Mouse (Mus musculus) heart, adult 2 months (tissue): Measurements from ENCODE around the gene Commd7. TPM values are rescaled to one million over a fixed set of nuclear protein-coding genes. Genes with fewer than 3 reads are reported as not detected.
"Not testable (repeated sequence)": the region's sequence is repeated elsewhere in the genome, so short reads cannot be mapped to it uniquely, and the experiment has no call there.

Experiments
- DNase-seq, 2 experiments: peaks; one replicate each; pipeline ENCODE4 v3.0.0; 2021
- H3K27ac ChIP-seq: fragments of 200-600 bp; 2 replicates; pipeline ENCODE4 v1.8.1; 2022
- H3K27me3 ChIP-seq: fragments of 200-500 bp; 2 replicates; pipeline ENCODE4 v1.6.1; 2012; ENCODE audit warnings: mild to moderate bottlenecking, low read length, inconsistent platforms, mixed read lengths; ENCODE audit not compliant: control insufficient read depth, insufficient read depth
- H3K36me3 ChIP-seq: fragments of 200-500 bp; 2 replicates; pipeline ENCODE4 v1.6.1; 2012; ENCODE audit warnings: low read length, inconsistent platforms; ENCODE audit not compliant: control insufficient read depth, insufficient read depth
- H3K4me1 ChIP-seq: fragments of 200-500 bp; 2 replicates; pipeline ENCODE4 v1.6.1; 2011; ENCODE audit warnings: low read length; ENCODE audit not compliant: control insufficient read depth, insufficient read depth
- H3K4me3 ChIP-seq: fragments of 200-600 bp; 2 replicates; pipeline ENCODE4 v1.8.1; 2022
- H3K79me2 ChIP-seq: fragments of 200-500 bp; replicated peaks from 2 replicates; pipeline ENCODE4 v1.6.1; 2012; ENCODE audit warnings: mild to moderate bottlenecking, inconsistent platforms, low read length, moderate library complexity, mixed read lengths; ENCODE audit not compliant: control insufficient read depth, insufficient read depth
- H3K9ac ChIP-seq: fragments of 200-500 bp; 2 replicates; pipeline ENCODE4 v1.6.1; 2012; ENCODE audit warnings: low read depth, mild to moderate bottlenecking, control low read depth, inconsistent platforms, low read length, mixed read lengths
- CTCF ChIP-seq: fragments of 200-600 bp; IDR thresholded peaks from 2 replicates; pipeline ENCODE4 v1.8.1; 2022; ENCODE audit warnings: antibody characterized with exemption, mild to moderate bottlenecking, moderate library complexity
- EP300 ChIP-seq: fragments of 200-500 bp; IDR thresholded peaks from 2 replicates; pipeline ENCODE4 v1.6.1; 2011; ENCODE audit warnings: low read depth, low read length, control low read depth; ENCODE audit not compliant: insufficient read depth
- POLR2A ChIP-seq: fragments of 200-500 bp; IDR thresholded peaks from 2 replicates; pipeline ENCODE4 v1.6.1; 2011; ENCODE audit warnings: mild to moderate bottlenecking, low read depth, low read length, control low read depth; ENCODE audit not compliant: insufficient read depth
- WGBS: fragments of 180-500 bp; shearing (Covaris S2); methylation state at CpG from one replicate; pipeline ENCODE4 v1.1.7; 2018; 5-methylcytosine and 5-hydroxymethylcytosine counted together
- intact Hi-C: fragments of 180-260 bp; cut with DNase I; formaldehyde crosslinking; loops from one replicate; pipeline ENCODE4 v1.15.1; 2025
- long read RNA-seq: library from polyadenylated mRNA; stranded (forward); transcript quantifications from one replicate; pipeline ENCODE4 v2.0.0, GENCODE M21; 2021
- polyA plus RNA-seq: library from polyadenylated mRNA; depleted of rRNA; stranded (reverse); fragments of >200 nt; gene quantifications from 2 replicates; pipeline ENCODE4 v1.2.3, GENCODE M21; 2012; rRNA removed
- total RNA-seq, 2 experiments: library from RNA; stranded (reverse); gene quantifications; 2 replicates each; pipeline ENCODE4 v1.2.3; 2021

The Commd7 gene
- total RNA-seq: 10 to 100 TPM; 12.3 to 13.2 TPM
- polyA plus RNA-seq: 11.2 and 12.4 TPM in 2 replicates
- long read RNA-seq, transcript Commd7-201 (9 exons, 3,210 nt): major isoform, 7 of 7 reads
- long read RNA-seq, partial matches to known transcripts: 0 of 7 reads
- long read RNA-seq, other reads (novel, unspliced or antisense): 0 of 7 reads

GRCm38 (mm10) chr2:153631976-153632870 lies at the start of gene Commd7:
Gene Commd7 (minus strand): TSS chr2:153632781.
- WGBS: 3% methylated on average over 53 of the region's 53 CpGs
- Histone ChIP-seq H3K36me3 (peaks cover 2% of the 10 kb centered on the region), H3K79me2 (no peaks in the 10 kb centered on the region; the same call in 1 of the 2 replicates), H3K4me3 (peak within 1 kb of the TSS; percentile 99), H3K27ac (peak within 1 kb of the TSS; percentile 88), H3K4me1 (no peaks in the 10 kb centered on the region; the same call in 1 of the 2 replicates), H3K27me3 (no peaks in the 10 kb centered on the region), H3K9ac (peak within 1 kb of the TSS; percentile 98)
- peak; percentile 91 to 96 for DNase-seq
- TF ChIP-seq EP300: peak; percentile 38; the same call in 1 of the 2 replicates
- no peak for TF ChIP-seq CTCF
- TF ChIP-seq POLR2A: peak; percentile 62; the same call in 1 of the 2 replicates
- intact Hi-C loops: loop anchor here (1.0 kb wide), 1 partner anchor 17 kb away; the partner anchor contains the start of gene Dnmt3b

GRCm38 (mm10) chr2:153679959-153680358 lies 47.4 kb upstream of the Commd7 start:
- Histone ChIP-seq H3K4me1 (no peaks in the 10 kb centered on the region), H3K27ac (no peak overlapping the region), H3K9ac (no peak overlapping the region), H3K79me2 (no peaks in the 10 kb centered on the region), H3K4me3 (no peak overlapping the region), H3K27me3 (no peaks in the 10 kb centered on the region), H3K36me3 (no peaks in the 10 kb centered on the region)
- 95% methylated on average over 1 of the region's 1 CpGs for WGBS
- intact Hi-C loops: no loop called here
- DNase-seq: no peak
- TF ChIP-seq CTCF: no peak
- no peak for TF ChIP-seq POLR2A
- no peak for TF ChIP-seq EP300

DNA sequence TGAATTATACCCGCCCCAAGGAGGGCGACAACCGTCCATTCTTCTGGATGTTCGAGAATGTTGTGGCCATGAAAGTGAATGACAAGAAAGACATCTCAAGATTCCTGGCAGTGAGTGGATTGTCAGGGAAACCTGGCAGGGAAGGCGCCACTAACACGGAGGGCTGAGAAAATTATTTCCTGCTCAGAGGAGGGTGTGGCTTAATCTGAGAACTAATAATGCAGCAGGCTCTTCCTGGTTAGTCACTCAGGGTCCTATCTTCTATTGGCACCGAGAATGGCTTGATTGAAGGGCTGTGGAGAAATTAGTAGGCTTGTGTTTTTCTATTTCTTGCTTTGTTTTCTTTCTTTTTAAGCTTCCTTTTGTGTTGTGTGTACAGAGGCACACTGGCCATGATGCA lies 45.0 kb upstream of the Commd7 start:
- intact Hi-C loops: no loop called here
- Histone ChIP-seq H3K4me3 (no peak overlapping the region), H3K27me3 (no peaks in the 10 kb centered on the region), H3K79me2 (no peaks in the 10 kb centered on the region), H3K4me1 (no peaks in the 10 kb centered on the region), H3K27ac (no peak overlapping the region), H3K36me3 (no peaks in the 10 kb centered on the region), H3K9ac (no peak overlapping the region)
- no peak for TF ChIP-seq CTCF
- TF ChIP-seq POLR2A: no peak
- TF ChIP-seq EP300: no peak
- 64% methylated on average over 7 of the region's 7 CpGs for WGBS
- DNase-seq: no peak

GRCm38 (mm10) chr2:153676944-153677343 lies 44.4 kb upstream of the Commd7 start:
- Histone ChIP-seq H3K27me3 (no peaks in the 10 kb centered on the region), H3K4me3 (no peak overlapping the region), H3K4me1 (no peaks in the 10 kb centered on the region), H3K79me2 (no peaks in the 10 kb centered on the region), H3K36me3 (no peaks in the 10 kb centered on the region), H3K27ac (no peak overlapping the region), H3K9ac (no peak overlapping the region)
- TF ChIP-seq EP300 (no peak), POLR2A (no peak), CTCF (no peak)
- DNase-seq: no peak
- intact Hi-C loops: no loop called here
- WGBS: 94% methylated on average over 6 of the region's 6 CpGs

DNA sequence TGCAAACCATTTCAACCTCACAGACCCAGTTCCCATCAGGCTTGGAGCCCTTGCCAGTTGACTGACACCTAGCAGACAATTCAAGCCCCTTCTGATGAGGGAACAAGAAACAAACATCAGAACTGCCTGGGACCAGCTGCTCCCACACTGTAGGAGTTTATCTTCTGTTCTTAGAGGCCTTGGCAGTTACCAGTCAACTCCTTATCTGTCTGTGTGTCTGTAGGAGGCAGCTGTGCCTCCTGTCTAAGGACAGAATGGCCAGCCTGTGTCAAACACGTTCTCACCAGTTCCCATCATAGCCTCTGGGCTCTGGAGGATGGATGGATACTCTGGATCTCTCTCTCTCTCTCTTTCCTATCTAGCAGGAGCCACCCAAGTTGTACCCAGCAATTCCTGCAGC lies 42.8 kb upstream of the Commd7 start:
- H3K9ac ChIP-seq, H3K4me1 ChIP-seq, H3K79me2 ChIP-seq, intact Hi-C loops, H3K27ac ChIP-seq, H3K27me3 ChIP-seq, DNase-seq, H3K4me3 ChIP-seq, H3K36me3 ChIP-seq: not testable (repeated sequence)
- 56% methylated on average over 1 of the region's 1 CpGs for WGBS

- Histone ChIP-seq H3K9ac (no peak overlapping the region), H3K36me3 (no peaks in the 10 kb centered on the region), H3K27ac (no peak overlapping the region), H3K79me2 (no peaks in the 10 kb centered on the region), H3K4me3 (no peak overlapping the region), H3K27me3 (no peaks in the 10 kb centered on the region), H3K4me1 (no peaks in the 10 kb centered on the region)
- 96% methylated on average over 2 of the region's 2 CpGs for WGBS
- TF ChIP-seq CTCF (peak; percentile 23; the same call in 1 of the 2 replicates), EP300 (no peak)
- DNase-seq: no peak
- intact Hi-C loops: no loop called here
Measured at GRCm38 (mm10) chr2:153672619-153673018, 40.0 kb upstream of the Commd7 start.
